Mouse (Mus musculus): ENCODE results near the gene Cep63.

GRCm38 (mm10) chr9:102673381-102673780 is 47.0 kb upstream of the Cep63 start:
- TF ChIP-seq CTCF (IDR thresholded peaks at IDR 0.05; ENCODE audit: low read depth) (no peak), EP300 (IDR thresholded peaks at IDR 0.05; ENCODE audit: low read depth) (no peak)
